12 mouse cellular contexts compared by ENCODE assay signal in genomic region chr7:97172126-97172525, GRCm38 (mm10).
DNase-seq lines count a peak whose midpoint lies in the region; ATAC-seq and TF ChIP-seq lines count a peak whose summit lies in the region.
"Had no signal": no experiment of that assay in that cellular context is flagged by ENCODE, and none has a peak within 500 bp of the region (broad histone marks: within the 10 kb centered on the region; RNA-seq: fewer than 3 reads in every experiment).

No protein-coding gene starts in this region.

- no peak for TF ChIP-seq CTCF in cerebellum, adult 2 months (IDR thresholded peaks at IDR 0.05; ENCODE audit: borderline replicate concordance, insufficient read depth, low read depth, low read length)

- H3K4me2 ChIP-seq in lung, embryonic 15.5 days: no peak overlapping the region
- no peak overlapping the region for H3K4me2 ChIP-seq in forebrain, embryonic 11.5 days (ENCODE audit: low read depth, low read length, severe bottlenecking)
- H3K4me2 ChIP-seq: limb, embryonic 13.5 days had no signal

- peak overlapping the region; percentile 71 for H3K27ac ChIP-seq in brown adipose tissue, adult 24 weeks (replicated peaks; ENCODE audit: low read depth, low read length)
- 0 out of 2 replicates have a peak overlapping the region, but pooled peaks have one; percentile 22 for H3K27ac ChIP-seq in lung, embryonic 15.5 days
- H3K27ac ChIP-seq in forebrain, embryonic 11.5 days (ENCODE audit: low read depth, low read length): no peak overlapping the region
- no peak overlapping the region for H3K27ac ChIP-seq in cerebellum, adult 2 months (ENCODE audit: insufficient read depth, low read length)
- H3K27ac ChIP-seq: hindbrain, embryonic 10.5 days; limb, embryonic 13.5 days had no signal

- DNase-seq in 416B (ENCODE audit: low read depth): peak; percentile 73
- peak; percentile 14 for DNase-seq in heart, postnatal 25 days (ENCODE audit: low spot score)
- no peak for DNase-seq in forebrain, embryonic 11.5 days (ENCODE audit: low spot score)
- no peak for DNase-seq in adrenal gland, postnatal 25 days
- DNase-seq in cerebellum, adult 2 months: no peak
- DNase-seq in left cerebral cortex, postnatal 36 days (ENCODE audit: low spot score in 2 of 2): no peak
- DNase-seq: cerebellum, adult 9-10 months had no signal

- ATAC-seq in lung, embryonic 15.5 days (ENCODE audit: borderline replicate concordance, extremely low read depth, low FRiP score, low TSS enrichment): no peak
- no peak for ATAC-seq in forebrain, embryonic 11.5 days (replicated peaks; ENCODE audit: low FRiP score)
- ATAC-seq: Patski had no signal

- H3K4me1 ChIP-seq in brown adipose tissue, adult 24 weeks (ENCODE audit: control insufficient read depth, insufficient read depth, insufficient read length, low read length): peaks cover 13% of the 10 kb centered on the region
- H3K4me1 ChIP-seq in lung, embryonic 15.5 days: peaks cover 11% of the 10 kb centered on the region
- H3K4me1 ChIP-seq in forebrain, embryonic 11.5 days (replicated peaks; ENCODE audit: control insufficient read depth, insufficient read depth, low read length): no peaks in the 10 kb centered on the region
- no peaks in the 10 kb centered on the region for H3K4me1 ChIP-seq in cerebellum, adult 2 months (ENCODE audit: control insufficient read depth, insufficient read depth, low read length)
- H3K4me1 ChIP-seq: hindbrain, embryonic 10.5 days; limb, embryonic 13.5 days had no signal

- H3K36me3 ChIP-seq in lung, embryonic 15.5 days: no peaks in the 10 kb centered on the region
- H3K36me3 ChIP-seq in forebrain, embryonic 11.5 days (ENCODE audit: control insufficient read depth, insufficient read depth, low read length): no peaks in the 10 kb centered on the region
- H3K36me3 ChIP-seq: hindbrain, embryonic 10.5 days; limb, embryonic 13.5 days had no signal

- H3K9me3 ChIP-seq in lung, embryonic 15.5 days: no peaks in the 10 kb centered on the region
- no peaks in the 10 kb centered on the region for H3K9me3 ChIP-seq in forebrain, embryonic 11.5 days (ENCODE audit: control insufficient read depth, low read length)
- H3K9me3 ChIP-seq: hindbrain, embryonic 10.5 days; limb, embryonic 13.5 days had no signal

- no peak overlapping the region for H3K9ac ChIP-seq in lung, embryonic 15.5 days
- H3K9ac ChIP-seq in forebrain, embryonic 11.5 days (ENCODE audit: low read length): no peak overlapping the region
- H3K9ac ChIP-seq: limb, embryonic 13.5 days had no signal

- WGBS in lung, embryonic 15.5 days: 38% methylated on average over 3 of the region's 3 CpGs
- 82% methylated on average over 3 of the region's 3 CpGs for WGBS in forebrain, embryonic 11.5 days
- 90% methylated on average over 3 of the region's 3 CpGs for WGBS in cerebellum, adult 2 months

- intact Hi-C loops in heart, postnatal 25 days (cut with DNase I): loop anchor here (10.0 kb wide), 1 partner anchor 87 kb away; the partner anchor contains the start of gene Gab2
- intact Hi-C loops in left cerebral cortex, postnatal 36 days (cut with DNase I): no loop called here

- TF ChIP-seq POLR2A in cerebellum, adult 2 months (IDR thresholded peaks at IDR 0.05; ENCODE audit: borderline replicate concordance, insufficient read depth, low read length): no peak

- H3K27me3 ChIP-seq in lung, embryonic 15.5 days: no peaks in the 10 kb centered on the region
- H3K27me3 ChIP-seq in forebrain, embryonic 11.5 days (ENCODE audit: control insufficient read depth, insufficient read depth, low read length): no peaks in the 10 kb centered on the region
- no peaks in the 10 kb centered on the region for H3K27me3 ChIP-seq in cerebellum, adult 2 months (ENCODE audit: control insufficient read depth, insufficient read depth, low read length)
- H3K27me3 ChIP-seq: limb, embryonic 13.5 days; Patski had no signal

- no peak overlapping the region for H3K4me3 ChIP-seq in brown adipose tissue, adult 24 weeks (ENCODE audit: insufficient read depth, low read depth, low read length)
- no peak overlapping the region for H3K4me3 ChIP-seq in lung, embryonic 15.5 days
- H3K4me3 ChIP-seq in forebrain, embryonic 11.5 days (ENCODE audit: low read depth, low read length): no peak overlapping the region
- H3K4me3 ChIP-seq in cerebellum, adult 2 months (replicated peaks; ENCODE audit: insufficient read depth, low read depth, low read length): no peak overlapping the region
- H3K4me3 ChIP-seq: hindbrain, embryonic 10.5 days; limb, embryonic 13.5 days had no signal

Comparison
In these comparisons a context has a peak if more than half of its experiments do, and no peak if none do; other contexts are left out.
1. DNase-seq: peak in 416B (single experiment) and heart, postnatal 25 days (single experiment); none in forebrain, embryonic 11.5 days (single experiment), adrenal gland, postnatal 25 days (single experiment), cerebellum, adult 2 months (0 of 2) and left cerebral cortex, postnatal 36 days (0 of 2).
2. H3K27ac ChIP-seq: peak in brown adipose tissue, adult 24 weeks (single experiment) and lung, embryonic 15.5 days (single experiment); none in forebrain, embryonic 11.5 days (single experiment) and cerebellum, adult 2 months (single experiment).